In the genomic region with DNA sequence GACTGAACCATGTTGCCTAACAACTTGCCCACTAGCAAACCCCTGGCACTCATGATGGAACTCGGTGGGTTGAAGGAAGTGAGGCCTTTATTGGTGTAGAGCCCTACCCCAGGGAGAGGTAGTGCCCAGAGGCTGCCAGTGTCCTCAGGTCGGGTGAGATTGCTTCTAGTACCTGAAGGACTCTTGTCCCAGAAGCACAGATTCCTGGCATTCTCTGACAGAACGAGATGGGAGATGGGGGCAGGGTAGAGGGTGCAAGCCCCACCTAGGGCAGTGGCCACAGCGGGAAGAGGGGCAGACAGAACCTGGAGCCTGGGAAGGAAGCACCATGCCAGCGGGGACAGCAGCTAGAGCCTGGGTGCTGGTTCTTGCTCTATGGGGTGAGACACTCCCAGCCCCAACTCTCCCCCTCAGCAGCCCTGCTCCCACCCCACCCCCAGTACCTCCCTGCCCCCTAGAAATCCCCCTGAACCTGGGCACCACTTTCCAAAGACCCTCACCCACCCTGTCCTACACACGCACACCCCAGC, we compare ENCODE assay signal across 8 mouse cellular contexts. TPM values are rescaled to one million over a fixed set of nuclear protein-coding genes. Genes with fewer than 3 reads are reported as not detected.
A peak's percentile ranks its signal among the peaks of the same experiment; 100 is the strongest.
DNase-seq lines count a peak whose midpoint lies in the region; ATAC-seq and TF ChIP-seq lines count a peak whose summit lies in the region.

A gene (plus strand): TSS at position 297 of the 530 bp plus-strand sequence.

- H3K4me3 ChIP-seq in heart, embryonic 15.5 days, result no peak within 1 kb of the TSS
- H3K4me3 ChIP-seq in thymus, adult 2 months (ENCODE audit: control insufficient read depth, insufficient read depth, low read length), result no peak within 1 kb of the TSS

- H3K9ac ChIP-seq in heart, embryonic 15.5 days, result no peak within 1 kb of the TSS; the same call in 1 of the 2 replicates

- peak within 1 kb of the TSS; percentile 51; the same call in 1 of the 2 replicates for H3K27ac ChIP-seq in heart, embryonic 15.5 days
- H3K27ac ChIP-seq in thymus, adult 2 months (ENCODE audit: control insufficient read depth, insufficient read depth, low read length), result no peak within 1 kb of the TSS

- H3K27me3 ChIP-seq in heart, embryonic 15.5 days, result no peaks in the 10 kb centered on the region
- no peaks in the 10 kb centered on the region for H3K27me3 ChIP-seq in thymus, adult 2 months (ENCODE audit: control insufficient read depth, insufficient read depth, low read length)

- DNase-seq in heart, postnatal 14 days, result no peak
- no peak for DNase-seq in thymus, adult 2 months
- no peak for DNase-seq in thymus, postnatal 10 days (ENCODE audit: low spot score in 2 of 2)
- peak; percentile 81 to 87 for DNase-seq in lung, adult 18-20 months
- no peak for DNase-seq in layer of hippocampus, postnatal 25 days (ENCODE audit: extremely low spot score in 1 of 2, low spot score in 1 of 2)
- DNase-seq in embryo, embryonic 10 days (ENCODE audit: low spot score), result no peak

- H3K9me3 ChIP-seq in heart, embryonic 15.5 days (replicated peaks), result no peaks in the 10 kb centered on the region

- H3K36me3 ChIP-seq in heart, embryonic 15.5 days, result peaks cover 36% of the 10 kb centered on the region
- peaks cover 20% of the 10 kb centered on the region for H3K36me3 ChIP-seq in thymus, adult 2 months (ENCODE audit: control insufficient read depth, insufficient read depth, low read length)

- TF ChIP-seq CTCF in thymus, adult 2 months (IDR thresholded peaks at IDR 0.05; ENCODE audit: borderline replicate concordance, control insufficient read depth, extremely low read depth, insufficient read depth, low read length, poor library complexity), result no peak

- H3K4me2 ChIP-seq in heart, embryonic 15.5 days, result peak within 1 kb of the TSS; percentile 30; the same call in 1 of the 2 replicates

- intact Hi-C loops in heart, postnatal 14 days (cut with DNase I), result no loop called here

- peaks cover 57% of the 10 kb centered on the region for H3K4me1 ChIP-seq in heart, embryonic 15.5 days (replicated peaks)
- peaks cover 22% of the 10 kb centered on the region for H3K4me1 ChIP-seq in thymus, adult 2 months (replicated peaks; ENCODE audit: control insufficient read depth, insufficient read depth, low read length)

- WGBS in heart, embryonic 15.5 days, result 22% methylated on average over 6 of the region's 6 CpGs
- 69% methylated on average over 6 of the region's 6 CpGs for WGBS in thymus, adult 2 months

- TF ChIP-seq POLR2A in thymus, adult 2 months (IDR thresholded peaks at IDR 0.05; ENCODE audit: control insufficient read depth, extremely low read depth, insufficient read depth, low read length, poor library complexity), result no peak

- ATAC-seq in heart, embryonic 15.5 days (replicated peaks; ENCODE audit: insufficient number of reproducible peaks, insufficient read depth, low FRiP score, low read depth), result no peak
- no peak for ATAC-seq in CD4-positive, CD25-positive, alpha-beta regulatory T cell, adult 4 months

RNA-seq across cellular contexts. Expression of the gene that starts here (rescaled TPM):
- polyA plus RNA-seq in heart, embryonic 15.5 days (2015; fragmentation: Nextera tagmentation; extraction: Ambion mirVana), result 6.4 and 12.3 TPM in 2 replicates
- 1 to 10 TPM; 1.0 to 1.2 TPM for total RNA-seq in heart, postnatal 14 days (2021)
- polyA plus RNA-seq in thymus, adult 2 months (2012; rRNA removed), result 13.4 and 18.8 TPM in 2 replicates
- polyA plus RNA-seq in CD4-positive, CD25-positive, alpha-beta regulatory T cell, adult 4 months (2017; shearing (Covaris generic)), result 1 to 10 TPM; 4.0 to 4.5 TPM
- 1 to 10 TPM in 1 of 2 experiments, under 1 TPM in 1; 0.94 to 1.1 TPM for total RNA-seq in layer of hippocampus, postnatal 25 days (2021)

Comparison
In these comparisons a context has a peak if more than half of its experiments do, and no peak if none do; other contexts are left out.
1. DNase-seq: peak in lung, adult 18-20 months (2 of 2); none in heart, postnatal 14 days (0 of 2), thymus, adult 2 months (single experiment), thymus, postnatal 10 days (0 of 2), layer of hippocampus, postnatal 25 days (0 of 2) and embryo, embryonic 10 days (single experiment).